Mouse (Mus musculus) left cerebral cortex, postnatal 36 days (tissue): ENCODE measurements at regions not wholly inside any gene's neighbourhood (a gene's known extent, or its start where the extent isn't known, plus 50 kb on each side); places are given as distances from the start of the nearest gene placed in this dataset.
A peak's percentile ranks its signal among the peaks of the same experiment; 100 is the strongest.

Source experiments
- DNase-seq, 2 experiments: peaks; one replicate each; pipeline ENCODE4 v3.0.0; 2021 to 2022; ENCODE audit warnings: low spot score in 2 of 2, mixed read lengths in 1 of 2
- intact Hi-C: fragments of 180-260 bp; cut with DNase I; formaldehyde crosslinking; loops from one replicate; pipeline ENCODE4 v1.15.1; 2025

- intact Hi-C loops = loop anchor here (2.0 kb wide), 1 partner anchor 59 kb away; no protein-coding TSS in a partner anchor
- no peak for DNase-seq
Observed at GRCm38 (mm10) chr1:132820136-132820535, 59.9 kb upstream of the Lrrn2 start.

- peak; percentile 27 to 41 for DNase-seq
Observed at GRCm38 (mm10) chr1:132818296-132818695, 61.8 kb upstream of the Lrrn2 start.

DNA sequence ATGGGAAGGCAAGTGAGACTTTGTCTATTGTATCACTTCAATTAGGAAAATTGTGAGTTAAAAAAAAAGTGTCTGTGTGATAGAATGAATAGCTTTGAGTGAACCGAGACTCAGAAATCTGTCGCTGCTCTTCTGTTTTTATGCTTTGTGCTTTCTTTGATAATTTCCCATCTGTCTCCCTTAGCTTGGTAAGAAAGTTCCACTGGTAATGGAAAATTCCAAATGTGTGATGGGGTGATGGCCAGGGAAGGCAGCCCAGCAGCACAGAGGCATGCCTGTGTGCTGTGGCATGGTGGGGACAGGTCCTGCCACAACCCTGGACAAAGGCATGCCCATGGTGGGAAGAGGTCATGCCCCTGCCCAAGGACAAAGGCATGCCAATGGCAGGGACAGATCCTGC is 62.7 kb upstream of the Lrrn2 start:
- DNase-seq = no peak
- intact Hi-C loops = no loop called here

More at GRCm38 (mm10) chr1:132818296-132818695, 61.8 kb upstream of the Lrrn2 start:
- intact Hi-C loops = no loop called here

GRCm38 (mm10) chr1:132805543-132805942 is 63.9 kb upstream of the Nfasc start:
- intact Hi-C loops = no loop called here
- no peak for DNase-seq

DNA sequence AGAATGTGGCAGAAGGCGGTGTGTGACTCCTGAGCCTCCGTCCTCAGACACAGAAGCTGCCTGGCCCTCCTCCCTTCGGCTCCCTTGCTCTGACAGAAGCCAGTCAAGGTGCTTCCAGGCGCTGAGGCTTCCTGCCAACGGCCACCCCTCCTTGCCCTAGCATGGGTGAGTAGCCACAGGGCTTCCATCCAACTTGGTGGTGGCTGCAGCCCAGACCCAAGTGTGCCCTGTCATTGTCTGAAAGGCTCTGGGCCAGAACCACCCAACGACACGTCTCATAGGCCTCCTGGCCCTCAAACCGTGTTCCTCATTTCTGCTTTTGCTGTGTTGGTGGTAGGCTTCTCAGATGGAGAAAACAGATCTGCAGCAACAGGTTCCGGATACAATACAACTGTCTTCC is 62.2 kb upstream of the Nfasc start:
- no peak for DNase-seq
- intact Hi-C loops = no loop called here

DNA sequence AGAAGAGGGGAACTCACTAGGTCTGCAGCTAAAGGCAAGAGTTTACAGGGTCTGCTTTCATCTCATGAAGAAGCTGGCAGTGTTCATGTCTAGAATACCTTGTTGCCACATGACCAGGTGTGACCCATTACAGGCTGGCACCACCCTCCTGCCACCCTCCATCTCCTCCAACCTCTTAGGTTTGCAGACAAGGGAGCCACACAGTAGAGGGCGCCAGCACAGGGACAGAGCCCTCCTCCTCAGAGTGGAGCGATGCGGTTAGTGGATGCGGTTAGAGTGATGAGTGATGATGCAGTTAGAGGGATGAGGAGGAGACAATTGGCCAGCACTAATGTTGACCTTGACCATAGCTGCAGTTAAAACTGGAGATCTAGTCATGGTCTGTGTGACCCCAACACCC is 60.8 kb upstream of the Nfasc start:
- intact Hi-C loops = no loop called here
- no peak for DNase-seq

DNA sequence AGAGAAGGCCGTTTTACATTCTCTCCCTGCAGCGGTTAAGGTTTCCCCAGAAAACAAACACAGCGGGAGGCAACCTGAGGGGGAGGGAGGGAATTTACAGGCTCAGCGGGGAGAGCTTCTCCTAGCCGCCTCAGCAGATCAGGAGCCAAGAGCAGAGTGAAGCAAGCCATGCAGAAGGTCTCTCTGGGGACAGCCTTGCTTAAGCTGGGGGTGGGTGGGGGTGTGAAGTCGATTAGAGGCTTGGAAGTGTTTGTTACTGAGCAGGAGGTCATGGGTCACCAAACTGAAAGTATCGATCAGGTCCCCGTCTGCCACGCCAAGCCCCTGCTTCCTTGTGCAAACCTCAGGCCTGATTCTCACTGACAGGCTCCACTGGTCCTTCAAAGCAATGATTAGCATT is 58.7 kb upstream of the Nfasc start:
- intact Hi-C loops = no loop called here
- no peak for DNase-seq

GRCm38 (mm10) chr1:132799258-132799657 is 57.7 kb upstream of the Nfasc start:
- DNase-seq = no peak
- intact Hi-C loops = no loop called here

DNA sequence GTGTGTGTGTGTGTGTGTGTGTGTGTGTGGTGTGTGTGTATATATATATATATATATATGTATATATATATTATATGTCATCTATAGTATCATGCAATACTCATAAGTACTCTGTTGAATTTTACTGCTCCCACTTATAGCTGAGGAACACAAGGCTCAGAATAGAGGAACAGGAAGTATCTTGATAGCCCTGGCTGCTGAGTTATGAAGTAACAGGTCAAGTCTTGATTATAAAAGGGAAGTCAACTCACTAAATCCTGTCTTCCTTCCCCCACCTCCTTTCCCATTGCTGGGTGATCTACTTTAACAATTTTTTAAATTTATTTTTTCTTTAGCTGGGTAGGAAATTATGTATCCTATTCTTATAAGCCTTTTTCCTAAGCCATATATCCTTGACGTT is 52.9 kb upstream of the Nfasc start:
- DNase-seq = no peak
- intact Hi-C loops = no loop called here
